Mouse (Mus musculus) ES-Bruce4 (cell line): ENCODE measurements at regions not wholly inside any gene's neighbourhood (a gene's known extent, or its start where the extent isn't known, plus 50 kb on each side); places are given as distances from the start of the nearest gene placed in this dataset.

Experiments
- H3K27ac ChIP-seq: 2 replicates; pipeline ENCODE4 v1.5.1; 2012; ENCODE audit warnings: low read length, inconsistent platforms; ENCODE audit not compliant: insufficient read depth
- H3K27me3 ChIP-seq: 2 replicates; pipeline ENCODE4 v1.6.1; 2012; ENCODE audit warnings: mild to moderate bottlenecking, low read length, inconsistent platforms; ENCODE audit not compliant: control insufficient read depth, poor library complexity, insufficient read depth, severe bottlenecking
- H3K36me3 ChIP-seq: 2 replicates; pipeline ENCODE4 v1.6.1; 2012; ENCODE audit warnings: inconsistent platforms, mild to moderate bottlenecking, low read length, moderate library complexity; ENCODE audit not compliant: control insufficient read depth, poor library complexity, insufficient read depth, severe bottlenecking
- H3K4me1 ChIP-seq: one replicate; pipeline ENCODE4 v1.8.1; 2011; ENCODE audit warnings: low read length; ENCODE audit not compliant: control insufficient read depth, insufficient read depth
- H3K4me3 ChIP-seq: 2 replicates; pipeline ENCODE4 v1.5.1; 2011; ENCODE audit warnings: low read depth, mild to moderate bottlenecking, low read length
- H3K9ac ChIP-seq: 2 replicates; pipeline ENCODE4 v1.6.1; 2012; ENCODE audit warnings: low read depth, mild to moderate bottlenecking, inconsistent platforms; ENCODE audit not compliant: poor library complexity, severe bottlenecking
- H3K9me3 ChIP-seq: replicated peaks from 2 replicates; pipeline ENCODE4 v1.6.1; 2012; ENCODE audit warnings: mild to moderate bottlenecking, low read length, inconsistent platforms; ENCODE audit not compliant: control insufficient read depth, poor library complexity, insufficient read depth, severe bottlenecking
- CTCF ChIP-seq: IDR thresholded peaks from one replicate; pipeline ENCODE4 v1.8.1; 2011; ENCODE audit warnings: low read depth, low read length
- EP300 ChIP-seq: IDR thresholded peaks from 2 replicates; pipeline ENCODE4 v1.6.1; 2011; ENCODE audit warnings: low read depth, low read length; ENCODE audit not compliant: insufficient read depth
- POLR2A ChIP-seq: IDR thresholded peaks from one replicate; pipeline ENCODE4 v1.8.1; 2011; ENCODE audit warnings: low read length; ENCODE audit not compliant: insufficient read depth

DNA sequence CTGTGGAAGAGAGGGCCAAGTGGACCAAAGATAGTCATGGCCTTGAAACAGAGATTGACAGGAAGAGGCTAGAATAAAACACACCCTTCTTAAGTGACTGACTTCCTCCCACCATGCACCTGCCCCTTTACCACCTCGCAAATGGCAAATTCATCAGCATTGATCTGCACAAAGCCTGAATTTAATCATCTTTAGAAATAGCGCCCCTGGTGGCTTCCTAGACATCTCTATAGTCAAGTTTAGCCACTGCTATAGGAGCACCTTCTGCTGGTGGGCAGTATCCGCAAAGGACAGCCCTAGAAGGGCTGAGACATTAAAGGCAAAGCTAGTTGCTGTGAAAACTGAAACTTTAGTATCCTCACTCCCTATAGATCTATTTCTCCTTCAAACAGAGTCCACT lies 305.8 kb upstream of the Tenm4 start:
- Histone ChIP-seq H3K4me1 (no peaks in the 10 kb centered on the region), H3K9ac (no peak overlapping the region)
- TF ChIP-seq CTCF (no peak), POLR2A (no peak), EP300 (no peak)

DNA sequence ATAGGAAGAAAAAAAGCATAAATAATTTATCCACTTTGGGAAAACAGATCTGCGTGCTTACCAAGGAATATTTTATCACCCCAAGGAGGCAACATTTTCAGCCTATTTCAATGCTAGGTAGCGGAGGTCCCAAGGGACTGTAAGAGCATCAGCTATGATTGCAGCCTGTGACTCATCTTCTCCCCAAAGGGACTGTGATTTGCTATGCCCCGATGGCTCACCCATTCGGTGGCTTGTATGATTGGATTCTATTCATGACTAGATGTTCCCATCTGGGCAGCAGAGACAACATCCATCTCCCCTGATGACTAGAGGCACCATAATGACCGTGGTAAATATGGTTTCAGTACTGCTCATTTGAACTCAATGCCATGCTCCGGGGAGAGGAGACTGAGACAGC lies 302.3 kb upstream of the Tenm4 start:
- peaks cover 3% of the 10 kb centered on the region; the same call in 1 of the 2 replicates for H3K9me3 ChIP-seq
- H3K36me3 ChIP-seq = no peaks in the 10 kb centered on the region
- no peak overlapping the region for H3K27ac ChIP-seq
- H3K27me3 ChIP-seq = no peaks in the 10 kb centered on the region
- no peak overlapping the region for H3K9ac ChIP-seq
- no peaks in the 10 kb centered on the region for H3K4me1 ChIP-seq
- H3K4me3 ChIP-seq = no peak overlapping the region
- TF ChIP-seq EP300 = no peak
- TF ChIP-seq POLR2A = no peak
- TF ChIP-seq CTCF = no peak

More for the DNA sequence above, 305.8 kb upstream of the Tenm4 start:
- no peaks in the 10 kb centered on the region for H3K36me3 ChIP-seq
- no peak overlapping the region for H3K27ac ChIP-seq
- H3K9me3 ChIP-seq = no peaks in the 10 kb centered on the region
- H3K27me3 ChIP-seq = no peaks in the 10 kb centered on the region
- H3K4me3 ChIP-seq = no peak overlapping the region

DNA sequence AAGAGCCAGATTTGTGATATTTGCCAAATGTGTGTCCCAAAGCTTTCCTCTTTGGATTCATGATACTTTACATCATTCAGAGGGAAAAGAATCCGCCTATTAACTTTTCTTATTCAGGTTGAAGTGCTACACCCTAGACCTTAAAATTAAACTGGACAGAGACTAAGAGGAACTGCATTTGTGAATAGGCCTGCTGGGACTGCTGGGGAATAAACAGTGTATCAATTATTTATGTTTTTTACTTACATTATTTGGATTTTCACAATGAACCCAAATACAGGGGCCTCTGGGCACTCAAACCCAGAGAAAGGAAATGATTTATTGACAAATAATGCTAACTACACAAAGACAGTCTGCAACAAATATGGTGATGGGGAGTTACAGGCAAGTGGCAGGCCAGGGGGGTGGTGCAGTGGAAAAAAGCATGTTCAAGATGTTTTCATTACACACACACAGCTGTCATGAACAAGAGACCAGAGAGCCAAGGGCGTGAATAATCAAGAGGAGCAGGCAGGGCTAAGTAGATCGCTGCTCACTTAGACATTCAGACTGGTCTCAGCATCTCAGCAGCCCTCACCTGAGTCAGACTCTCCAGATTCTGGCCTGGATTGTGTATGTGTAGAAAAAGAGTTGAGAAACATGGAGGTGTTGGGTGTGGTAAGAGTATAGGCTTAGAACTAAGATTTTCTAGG lies 290.3 kb upstream of the Tenm4 start:
- H3K9ac ChIP-seq = no peak overlapping the region
- no peak for TF ChIP-seq CTCF
- TF ChIP-seq POLR2A = no peak
- no peaks in the 10 kb centered on the region for H3K4me1 ChIP-seq
- H3K9me3 ChIP-seq = no peaks in the 10 kb centered on the region
- no peak overlapping the region for H3K4me3 ChIP-seq
- H3K27me3 ChIP-seq = no peaks in the 10 kb centered on the region; the same call in 1 of the 2 replicates
- H3K27ac ChIP-seq = no peak overlapping the region
- H3K36me3 ChIP-seq = no peaks in the 10 kb centered on the region

DNA sequence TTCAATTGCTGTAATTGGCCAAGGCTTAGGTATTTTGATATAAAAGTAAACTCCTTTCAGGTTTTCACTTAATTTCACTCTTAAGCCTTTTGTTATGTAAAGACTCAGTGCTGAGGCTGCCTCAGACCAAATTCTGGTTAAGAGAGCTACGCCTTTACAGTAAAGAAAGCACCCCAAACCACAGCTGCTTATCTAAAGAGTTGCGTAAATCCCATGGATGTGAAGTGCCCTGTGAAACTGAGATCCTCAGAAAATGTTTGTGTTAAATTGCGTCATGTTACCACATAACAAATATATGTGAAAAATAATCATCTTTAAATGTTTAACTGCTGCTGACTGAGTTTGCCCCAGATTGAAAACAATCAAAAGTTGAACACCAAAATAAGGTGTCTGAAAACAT lies 269.5 kb upstream of the Tenm4 start:
- no peak for TF ChIP-seq POLR2A
- no peak for TF ChIP-seq EP300
- no peak for TF ChIP-seq CTCF
- Histone ChIP-seq H3K27ac (no peak overlapping the region), H3K27me3 (no peaks in the 10 kb centered on the region; the same call in 1 of the 2 replicates), H3K36me3 (no peaks in the 10 kb centered on the region), H3K4me3 (no peak overlapping the region), H3K9ac (no peak overlapping the region), H3K4me1 (no peaks in the 10 kb centered on the region), H3K9me3 (no peaks in the 10 kb centered on the region)

DNA sequence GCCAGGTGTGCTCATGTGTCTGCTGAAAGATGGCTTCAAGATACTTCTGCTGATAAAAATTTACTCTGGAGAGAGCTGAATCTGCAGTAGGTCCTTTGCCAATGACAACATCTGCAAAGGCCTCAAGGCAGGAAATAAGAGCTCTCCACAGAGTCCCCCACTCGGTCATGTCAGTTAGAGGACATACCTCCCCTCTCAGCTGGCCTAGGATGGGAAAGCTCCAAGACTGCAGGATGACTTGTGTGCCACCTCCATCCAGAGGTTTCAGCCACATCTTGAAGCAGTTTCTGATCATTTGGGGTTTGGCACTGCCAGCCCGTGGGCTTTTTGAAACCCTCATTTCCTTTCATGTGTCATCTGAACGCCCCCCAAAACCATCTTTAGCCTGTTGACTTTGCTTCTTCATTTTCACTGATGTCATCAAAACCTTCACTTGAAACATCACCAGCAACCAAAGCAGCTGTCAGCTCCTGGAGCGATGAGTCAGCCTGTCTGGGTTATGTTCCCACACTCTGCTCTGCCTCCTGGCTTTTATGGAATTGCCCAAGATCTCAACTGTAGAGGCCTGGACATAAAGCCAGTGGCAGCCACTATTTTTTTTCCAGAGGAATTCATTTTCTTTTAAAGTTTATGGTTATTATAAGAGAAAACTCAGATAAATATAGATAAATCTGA lies 256.5 kb upstream of the Tenm4 start:
- no peaks in the 10 kb centered on the region for H3K4me1 ChIP-seq
- H3K27me3 ChIP-seq = no peaks in the 10 kb centered on the region; the same call in 1 of the 2 replicates
- H3K9me3 ChIP-seq = 0 out of 2 replicates have a peak, but pooled peaks cover 4% of the 10 kb centered on the region
- H3K36me3 ChIP-seq = no peaks in the 10 kb centered on the region
- TF ChIP-seq CTCF (no peak), EP300 (no peak), POLR2A (no peak)
- no peak overlapping the region for H3K4me3 ChIP-seq
- no peak overlapping the region for H3K9ac ChIP-seq
- no peak overlapping the region for H3K27ac ChIP-seq

DNA sequence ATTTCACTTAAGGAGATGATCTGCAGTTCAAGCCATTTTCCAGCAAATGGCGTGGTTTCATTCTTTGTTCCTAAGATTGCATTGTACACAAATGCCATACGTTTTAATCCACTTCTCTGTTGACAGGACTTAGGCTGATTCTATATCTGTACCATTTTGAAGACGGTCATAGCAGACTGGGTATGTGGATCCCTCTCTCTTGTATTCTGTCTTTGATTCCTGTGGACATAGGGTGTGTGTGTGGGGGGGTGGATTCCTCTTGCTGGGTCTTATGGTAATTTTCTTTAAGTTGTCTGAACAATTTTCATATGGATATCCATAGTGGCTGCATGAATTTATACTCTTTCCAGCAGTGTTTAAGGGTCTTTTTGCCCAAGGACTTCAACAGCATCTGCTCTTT lies 251.1 kb upstream of the Tenm4 start:
- Histone ChIP-seq H3K4me3 (no peak overlapping the region), H3K9me3 (0 out of 2 replicates have a peak, but pooled peaks cover 4% of the 10 kb centered on the region), H3K9ac (no peak overlapping the region), H3K27me3 (no peaks in the 10 kb centered on the region; the same call in 1 of the 2 replicates), H3K27ac (no peak overlapping the region), H3K4me1 (no peaks in the 10 kb centered on the region), H3K36me3 (no peaks in the 10 kb centered on the region)
- TF ChIP-seq POLR2A (no peak), EP300 (no peak), CTCF (no peak)
